Mouse (Mus musculus) left cerebral cortex, postnatal 36 days (tissue): ENCODE data around the gene Dbt. TPM values are rescaled to one million over a fixed set of nuclear protein-coding genes. Genes with fewer than 3 reads are reported as not detected.

Source experiments
- total RNA-seq, 2 experiments: library from RNA; stranded (reverse); gene quantifications; 2 replicates each; pipeline ENCODE4 v1.2.3; 2021

Dbt gene
- total RNA-seq, 2 experiments from 2014 or later: 17.8 to 18.7 TPM

Other genes with a start within 250 kb of the Dbt start
- gene Cdc14a, start 89.0 kb upstream of the Dbt start, total RNA-seq: 1 to 10 TPM; 3.2 to 5.1 TPM
- gene Rtca, start 4.9 kb upstream of the Dbt start, total RNA-seq: 10 to 100 TPM; 60.6 to 61.0 TPM
- under 1 TPM in 1 of 2 experiments, not detected in 1; 0.17 TPM for gene Lrrc39, start 49.9 kb downstream of the Dbt start, total RNA-seq
- 1 to 10 TPM; 6.1 to 7.6 TPM for gene Sass6, start 81.9 kb downstream of the Dbt start, total RNA-seq
- gene Trmt13, start 101.5 kb downstream of the Dbt start, total RNA-seq: 10 to 100 TPM; 13.8 to 20.9 TPM
- gene Mfsd14a, start 149.6 kb downstream of the Dbt start, total RNA-seq: 10 to 100 TPM; 55.1 to 55.4 TPM
- not detected for gene Gm43191, start 168.2 kb downstream of the Dbt start, total RNA-seq
- gene Slc35a3, start 199.8 kb downstream of the Dbt start, total RNA-seq: 10 to 100 TPM; 12.9 to 13.5 TPM